Mouse (Mus musculus): ENCODE measurements around the gene Efna5.

DNA sequence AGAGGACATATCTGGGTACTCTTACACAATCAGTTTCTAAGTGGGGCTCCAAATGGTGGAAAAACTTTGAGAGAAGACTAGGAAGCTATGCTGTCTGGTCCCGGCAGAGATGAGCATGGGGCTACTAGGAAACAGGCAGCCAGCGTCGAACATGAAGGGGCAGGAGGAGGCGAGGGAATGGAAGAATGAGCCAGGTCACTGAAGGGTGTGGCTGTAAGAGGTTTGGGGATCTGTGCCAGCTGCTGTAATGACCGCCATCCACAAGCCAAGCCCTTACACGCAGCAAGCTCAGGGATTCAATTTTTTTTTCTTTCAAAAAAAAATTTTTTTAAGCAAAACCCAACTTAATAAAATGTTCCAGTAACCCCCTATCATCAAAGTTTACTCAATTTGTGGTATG lies 74.5 kb downstream of the Efna5 start:
- TF ChIP-seq POLR2A (IDR thresholded peaks at IDR 0.05; ENCODE audit: borderline replicate concordance, insufficient read depth, low read length) (no peak), CTCF (IDR thresholded peaks at IDR 0.05; ENCODE audit: borderline replicate concordance, insufficient read depth, low read depth, low read length) (no peak)

All from cerebellum, adult 2 months (tissue).